Mouse (Mus musculus) heart, embryonic 12.5 days (tissue): ENCODE results near the gene Msl1. TPM values are rescaled to one million over a fixed set of nuclear protein-coding genes. Genes with fewer than 3 reads are reported as not detected.
"Not testable (repeated sequence)": the region's sequence is repeated elsewhere in the genome, so short reads cannot be mapped to it uniquely, and the experiment has no call there.

Experiments used
- ATAC-seq: fragments of 200-750 bp; cut with Nextera tagmentation; 2 replicates; pipeline ENCODE4 v1.8.0; 2017; ENCODE audit warnings: moderate TSS enrichment, moderate library complexity; ENCODE audit not compliant: insufficient number of reproducible peaks, low FRiP score
- H3K27ac ChIP-seq: fragments of 300-500 bp; sonication (generic); 2 replicates; pipeline ENCODE4 v1.5.1; 2016; ENCODE audit warnings: mild to moderate bottlenecking, moderate library complexity; ENCODE audit not compliant: poor library complexity, severe bottlenecking
- H3K27me3 ChIP-seq: fragments of 300-500 bp; sonication (generic); replicated peaks from 2 replicates; pipeline ENCODE4 v1.6.1; 2016; ENCODE audit warnings: mild to moderate bottlenecking, moderate library complexity
- H3K36me3 ChIP-seq: fragments of 300-500 bp; sonication (generic); 2 replicates; pipeline ENCODE4 v1.6.1; 2016; ENCODE audit warnings: mild to moderate bottlenecking, moderate library complexity
- H3K4me1 ChIP-seq: fragments of 300-500 bp; sonication (generic); replicated peaks from 2 replicates; pipeline ENCODE4 v1.6.1; 2016; ENCODE audit warnings: mild to moderate bottlenecking
- H3K4me2 ChIP-seq: fragments of 300-500 bp; sonication (generic); 2 replicates; pipeline ENCODE4 v1.6.1; 2016; ENCODE audit warnings: mild to moderate bottlenecking, moderate library complexity
- H3K4me3 ChIP-seq: fragments of 300-500 bp; sonication (generic); 2 replicates; pipeline ENCODE4 v1.5.1; 2016; ENCODE audit warnings: mild to moderate bottlenecking
- H3K9ac ChIP-seq: fragments of 300-500 bp; sonication (generic); 2 replicates; pipeline ENCODE4 v1.6.1; 2016; ENCODE audit warnings: mild to moderate bottlenecking, moderate library complexity
- H3K9me3 ChIP-seq: fragments of 300-500 bp; sonication (generic); replicated peaks from 2 replicates; pipeline ENCODE4 v1.6.1; 2016; ENCODE audit warnings: mild to moderate bottlenecking, moderate library complexity
- WGBS: fragments of 180-500 bp; shearing (Covaris S2); methylation state at CpG from one replicate; pipeline ENCODE4 v1.1.7; 2016; 5-methylcytosine and 5-hydroxymethylcytosine counted together
- polyA plus RNA-seq: library from polyadenylated mRNA; unstranded; fragments of >200 nt; fragmentation: Nextera tagmentation; extraction: Ambion mirVana; gene quantifications from 2 replicates; pipeline ENCODE4 v1.2.1, GENCODE M21; 2016

Gene Msl1
- polyA plus RNA-seq, 1 experiment from 2014 or later: 20.3 TPM

DNA sequence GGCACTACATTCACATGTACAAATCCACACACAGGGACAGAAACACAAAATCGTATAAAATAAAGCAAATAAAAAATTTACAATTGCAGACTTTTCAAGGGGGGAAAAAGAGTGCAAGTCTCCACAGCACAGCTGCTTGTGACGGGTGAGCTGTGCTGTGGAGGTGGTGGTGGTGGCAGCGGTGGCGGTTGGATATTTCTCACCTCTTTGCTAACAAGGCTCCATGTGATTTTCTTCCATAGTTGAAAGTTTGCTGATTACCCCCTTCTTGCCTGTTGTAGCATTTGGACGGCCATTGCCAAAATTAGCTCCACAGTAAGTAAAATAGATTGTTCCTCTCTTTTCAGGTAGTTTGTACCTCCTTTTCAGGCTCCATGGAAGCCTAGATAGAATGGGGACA, 9.3 kb downstream of the Msl1 start, which contains the start of gene Casc3:
Gene Casc3, plus strand, starts transcription at position 301 of the 400 bp plus-strand sequence.
- WGBS: 92% methylated on average over 5 of the region's 5 CpGs
- Histone ChIP-seq H3K4me3 (no peak within 1 kb of the TSS), H3K4me2 (no peak within 1 kb of the TSS), H3K9ac (no peak within 1 kb of the TSS), H3K4me1 (peaks cover 14% of the 10 kb centered on the region), H3K27ac (peak within 1 kb of the TSS; percentile 50; the same call in 1 of the 2 replicates), H3K27me3 (no peaks in the 10 kb centered on the region), H3K36me3 (peaks cover 79% of the 10 kb centered on the region), H3K9me3 (no peaks in the 10 kb centered on the region)
- ATAC-seq: no peak

DNA sequence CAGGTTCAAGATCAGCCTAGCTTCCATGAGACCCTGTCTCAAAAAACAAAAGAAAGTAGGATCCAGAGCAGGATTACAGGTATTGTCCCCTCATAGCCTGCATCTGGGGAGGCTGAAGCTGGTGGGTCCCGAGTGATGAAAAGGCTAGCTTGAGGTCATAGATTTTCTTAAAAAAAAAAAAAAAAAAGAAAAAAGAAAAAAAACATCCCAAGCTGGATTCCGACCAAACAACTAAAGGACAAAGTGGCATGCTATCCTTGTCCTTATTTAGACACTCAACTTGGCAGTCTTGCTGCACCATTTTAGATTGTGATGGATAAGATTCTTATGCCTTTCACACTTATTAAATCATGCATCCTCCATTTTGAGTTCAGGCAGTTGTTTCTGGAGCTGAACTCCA, 13.1 kb downstream of the Msl1 start:
- Histone ChIP-seq H3K27ac (peak overlapping the region; percentile 99; the same call in 1 of the 2 replicates), H3K4me3 (0 out of 2 replicates have a peak overlapping the region, but pooled peaks have one; percentile 98), H3K4me2 (peak overlapping the region; percentile 68; the same call in 1 of the 2 replicates), H3K4me1 (peaks cover 20% of the 10 kb centered on the region), H3K27me3 (no peaks in the 10 kb centered on the region), H3K9ac (no peak overlapping the region), H3K36me3 (peaks cover 64% of the 10 kb centered on the region), H3K9me3 (no peaks in the 10 kb centered on the region)
- ATAC-seq: no peak
- 79% methylated on average over 2 of the region's 2 CpGs for WGBS

DNA sequence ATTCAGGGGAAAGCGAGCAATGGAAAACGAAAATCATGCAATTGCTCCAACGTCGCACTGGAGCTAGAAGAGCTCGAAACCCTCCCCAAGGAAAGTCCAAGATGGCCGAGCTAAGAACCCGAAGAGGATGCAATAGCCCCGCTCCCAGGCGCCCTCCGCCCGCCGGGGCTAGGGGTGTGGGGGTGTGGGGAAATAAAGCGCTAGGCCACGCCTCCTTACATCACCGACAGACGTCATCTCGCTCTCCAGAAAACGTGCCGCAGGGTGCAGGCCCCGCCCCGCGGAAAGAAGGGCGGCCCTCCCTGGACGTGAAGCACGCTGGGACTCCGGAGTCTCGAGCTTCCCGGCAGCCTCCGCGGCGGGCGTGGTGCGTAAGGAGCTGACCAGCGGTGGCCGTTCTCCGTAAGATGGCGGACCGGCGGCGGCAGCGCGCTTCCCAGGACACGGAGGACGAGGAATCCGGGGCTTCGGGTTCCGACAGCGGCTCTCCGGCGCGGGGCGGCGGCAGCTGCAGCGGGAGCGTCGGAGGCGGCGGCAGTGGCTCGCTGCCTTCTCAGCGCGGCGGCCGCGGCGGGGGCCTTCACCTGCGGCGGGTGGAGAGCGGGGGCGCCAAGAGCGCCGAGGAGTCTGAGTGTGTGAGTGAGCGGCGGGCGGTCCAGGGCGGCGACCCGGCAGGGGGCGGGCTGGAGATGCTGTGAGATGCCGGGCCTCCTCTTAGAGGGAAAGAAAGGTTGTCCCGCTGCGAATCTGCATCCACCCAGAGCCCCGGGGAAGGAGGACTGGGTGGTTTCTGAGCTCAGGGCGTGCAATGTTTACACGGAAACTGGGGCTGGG, 14.4 kb downstream of the Msl1 start:
- peak overlapping the region; percentile 98 for H3K9ac ChIP-seq
- H3K4me1 ChIP-seq: peaks cover 15% of the 10 kb centered on the region
- H3K4me2 ChIP-seq: peak overlapping the region; percentile 85
- peak overlapping the region; percentile 98 for H3K4me3 ChIP-seq
- H3K27me3 ChIP-seq: no peaks in the 10 kb centered on the region
- H3K9me3 ChIP-seq: no peaks in the 10 kb centered on the region
- peak overlapping the region; percentile 99 for H3K27ac ChIP-seq
- WGBS: under 1% methylated on average over 84 of the region's 84 CpGs
- ATAC-seq: peak; percentile 98
- peaks cover 62% of the 10 kb centered on the region for H3K36me3 ChIP-seq

DNA sequence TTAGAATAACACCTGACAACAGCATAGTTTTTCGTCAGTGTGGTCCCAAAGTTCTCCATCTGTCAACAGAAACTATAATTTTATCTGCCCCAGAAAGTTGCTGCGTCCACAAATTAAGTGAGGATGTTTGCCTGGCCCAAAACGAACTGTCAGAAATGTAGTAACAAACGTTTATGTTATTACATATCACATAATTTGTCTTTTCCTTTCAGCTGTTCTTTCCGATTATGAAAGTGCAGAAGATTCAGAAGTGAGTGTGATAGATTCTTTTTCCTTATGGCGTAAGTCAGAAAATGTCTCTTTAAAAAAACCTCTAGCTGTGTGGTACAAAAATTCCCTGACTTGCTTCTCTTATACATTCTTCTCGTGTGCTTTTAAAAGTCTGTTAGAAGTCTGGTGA, 15.4 kb downstream of the Msl1 start:
- H3K4me1 ChIP-seq: peaks cover 15% of the 10 kb centered on the region
- WGBS: 66% methylated on average over 7 of the region's 7 CpGs
- H3K27me3 ChIP-seq: no peaks in the 10 kb centered on the region
- peaks cover 62% of the 10 kb centered on the region for H3K36me3 ChIP-seq
- H3K9ac ChIP-seq: peak overlapping the region; percentile 98
- H3K27ac ChIP-seq: peak overlapping the region; percentile 99; the same call in 1 of the 2 replicates
- ATAC-seq: no peak
- peak overlapping the region; percentile 85 for H3K4me2 ChIP-seq
- peak overlapping the region; percentile 98 for H3K4me3 ChIP-seq
- no peaks in the 10 kb centered on the region for H3K9me3 ChIP-seq

DNA sequence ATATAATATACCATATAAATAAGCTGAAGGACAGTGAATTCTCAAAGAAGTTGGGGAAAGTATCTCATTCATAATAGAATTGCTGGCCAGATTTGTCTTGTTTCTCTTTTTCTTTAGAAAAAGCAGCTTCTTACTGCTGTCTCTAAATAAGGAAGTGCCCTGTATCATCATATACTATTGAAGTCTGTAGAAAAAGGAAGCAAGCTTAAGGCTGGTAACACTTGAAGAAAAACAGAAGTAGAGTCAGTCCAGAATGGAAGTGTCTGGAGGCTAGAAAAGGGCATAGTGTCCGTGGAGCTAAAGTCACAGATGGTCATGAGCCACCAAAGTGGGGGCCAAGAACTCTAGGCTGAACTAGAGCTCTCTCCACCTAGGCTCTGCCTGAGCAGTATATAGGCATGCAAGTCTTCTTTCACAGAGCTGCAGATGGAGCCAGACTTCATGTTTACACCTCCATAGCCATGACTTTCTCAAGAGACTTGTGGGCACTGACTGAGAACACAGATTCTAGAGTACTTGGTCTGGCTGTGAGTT, 21.5 kb downstream of the Msl1 start:
- ATAC-seq: no peak
- Histone ChIP-seq H3K4me1 (no peaks in the 10 kb centered on the region), H3K36me3 (peaks cover 90% of the 10 kb centered on the region), H3K9ac (no peak overlapping the region), H3K4me2 (no peak overlapping the region), H3K4me3 (no peak overlapping the region), H3K27ac (no peak overlapping the region), H3K9me3 (no peaks in the 10 kb centered on the region), H3K27me3 (no peaks in the 10 kb centered on the region)
- WGBS: 93% methylated on average over 1 of the region's 1 CpGs

DNA sequence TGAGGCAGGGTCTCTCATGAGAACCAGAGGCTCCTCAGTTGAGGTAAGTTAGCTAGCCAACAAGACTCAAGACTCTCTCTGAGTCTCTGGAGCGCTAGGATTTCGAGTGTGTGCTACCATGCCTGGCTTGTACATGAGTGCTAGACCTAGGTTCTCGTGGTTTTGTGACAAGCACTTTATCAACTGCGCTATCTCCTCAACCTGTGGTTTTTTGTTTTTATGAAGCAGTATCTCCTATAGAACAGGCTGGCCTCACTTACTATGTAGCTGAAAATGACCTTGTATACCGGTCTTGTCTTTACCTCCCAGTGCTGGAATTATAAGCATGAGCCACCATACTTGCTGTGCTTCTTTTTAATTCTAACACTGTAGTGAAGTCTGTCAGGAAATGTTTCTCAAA, 25.7 kb downstream of the Msl1 start:
- 89% methylated on average over 5 of the region's 5 CpGs for WGBS
- no peaks in the 10 kb centered on the region for H3K4me1 ChIP-seq
- H3K9me3 ChIP-seq: no peaks in the 10 kb centered on the region
- H3K4me3 ChIP-seq: no peak overlapping the region
- H3K27me3 ChIP-seq: no peaks in the 10 kb centered on the region
- H3K4me2 ChIP-seq: no peak overlapping the region
- no peak overlapping the region for H3K9ac ChIP-seq
- no peak overlapping the region for H3K27ac ChIP-seq
- no peak for ATAC-seq
- H3K36me3 ChIP-seq: peaks cover 93% of the 10 kb centered on the region

DNA sequence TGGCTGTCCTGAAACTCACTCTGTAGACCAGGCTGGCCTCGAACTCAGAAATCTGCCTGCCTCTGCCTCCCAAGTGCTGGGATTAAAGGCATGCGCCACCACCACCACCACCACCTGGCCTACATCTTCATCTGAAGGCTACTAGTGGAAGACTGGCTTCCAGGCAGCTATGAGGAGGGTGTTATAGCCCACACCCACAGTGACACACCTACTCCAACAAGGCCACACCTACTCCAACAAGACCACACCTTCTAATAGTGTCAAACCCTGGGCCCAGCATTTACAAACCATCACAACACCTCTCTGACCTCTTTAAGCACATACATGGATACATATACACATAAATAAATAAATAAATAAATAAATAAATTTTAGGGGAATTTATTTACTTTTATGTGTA, 30.8 kb downstream of the Msl1 start:
- ATAC-seq: peak; percentile 25; the same call in 1 of the 2 replicates
- not testable (repeated sequence) for H3K9ac ChIP-seq, H3K9me3 ChIP-seq, H3K27me3 ChIP-seq, H3K27ac ChIP-seq, H3K4me3 ChIP-seq, H3K4me1 ChIP-seq, H3K4me2 ChIP-seq
- WGBS: 95% methylated on average over 2 of the region's 2 CpGs
- peaks cover 94% of the 10 kb centered on the region for H3K36me3 ChIP-seq

DNA sequence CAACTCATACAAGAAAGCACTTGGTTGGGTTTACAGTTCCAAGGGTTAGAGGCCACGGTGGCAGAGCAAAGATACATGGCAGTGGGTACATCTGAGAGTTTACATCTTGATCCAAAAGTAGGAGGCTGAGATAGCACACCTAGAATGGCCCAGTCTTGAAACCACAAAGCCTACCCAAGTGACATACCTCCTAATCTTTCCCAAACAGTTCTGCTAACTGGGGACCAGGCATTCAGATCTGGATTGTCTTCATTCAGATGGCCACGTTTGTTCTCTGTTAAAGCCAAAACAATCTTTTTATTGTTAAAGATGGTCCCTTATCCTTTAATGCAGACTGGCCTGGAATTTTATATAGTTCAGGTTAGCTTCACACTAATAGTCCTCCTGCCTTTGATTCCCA, 32.6 kb downstream of the Msl1 start:
- Histone ChIP-seq H3K9me3 (no peaks in the 10 kb centered on the region), H3K36me3 (peaks cover 94% of the 10 kb centered on the region), H3K27me3 (no peaks in the 10 kb centered on the region), H3K9ac (no peak overlapping the region), H3K27ac (no peak overlapping the region), H3K4me1 (no peaks in the 10 kb centered on the region), H3K4me3 (no peak overlapping the region), H3K4me2 (no peak overlapping the region)
- no peak for ATAC-seq
- WGBS: 81% methylated on average over 2 of the region's 2 CpGs

DNA sequence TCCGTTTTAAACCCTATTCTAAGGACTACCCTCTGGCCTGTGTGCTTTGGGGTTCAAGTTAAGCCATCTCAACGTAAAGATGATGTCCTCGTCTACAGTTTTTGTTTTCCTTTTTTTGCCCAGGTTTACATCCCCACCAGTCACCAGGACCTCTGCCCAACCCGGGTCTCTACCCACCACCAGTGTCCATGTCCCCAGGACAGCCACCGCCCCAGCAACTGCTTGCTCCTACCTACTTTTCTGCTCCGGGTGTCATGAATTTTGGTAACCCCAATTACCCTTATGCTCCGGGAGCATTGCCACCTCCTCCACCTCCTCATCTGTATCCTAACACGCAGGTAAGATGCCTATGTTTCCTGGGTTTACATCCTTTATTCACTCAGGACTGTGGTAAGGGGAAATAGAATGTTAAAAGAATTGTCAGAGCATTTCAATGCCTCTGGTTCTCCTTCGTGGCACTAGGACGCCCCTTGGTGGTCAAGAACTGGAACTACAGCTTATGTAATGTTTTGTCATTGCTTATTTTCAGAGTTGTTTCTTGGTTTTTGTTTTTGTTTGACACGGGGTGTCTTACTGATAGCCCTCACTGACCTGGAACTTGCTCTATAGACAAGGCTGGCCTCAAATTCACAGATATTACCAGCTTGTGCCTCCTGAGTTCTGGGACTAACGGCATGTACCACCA, 33.9 kb downstream of the Msl1 start:
- ATAC-seq: no peak

DNA sequence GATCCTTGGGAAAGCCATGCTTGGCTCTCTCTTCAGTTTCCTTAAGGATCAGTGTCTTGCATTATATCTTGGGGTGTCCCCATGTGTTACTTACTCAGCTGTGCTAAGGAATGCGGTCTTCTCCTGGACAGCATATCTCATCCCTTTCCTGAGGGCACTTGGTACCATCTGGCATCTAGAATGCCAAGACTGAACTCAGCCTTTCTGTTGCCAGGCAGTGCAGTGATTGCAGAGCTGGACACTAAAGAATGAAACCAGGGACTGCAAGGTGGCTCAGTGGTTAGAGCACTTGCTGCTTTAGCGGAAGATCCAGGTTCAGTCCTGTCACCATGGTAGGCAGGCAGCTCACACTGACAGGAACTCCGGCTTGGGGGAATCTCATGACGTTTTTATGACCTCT, 34.6 kb downstream of the Msl1 start:
- no peak overlapping the region for H3K4me2 ChIP-seq
- no peaks in the 10 kb centered on the region for H3K4me1 ChIP-seq
- no peak overlapping the region for H3K27ac ChIP-seq
- H3K4me3 ChIP-seq: no peak overlapping the region
- peaks cover 94% of the 10 kb centered on the region for H3K36me3 ChIP-seq
- WGBS: 85% methylated on average over 4 of the region's 4 CpGs
- no peak overlapping the region for H3K9ac ChIP-seq
- no peak for ATAC-seq
- H3K27me3 ChIP-seq: no peaks in the 10 kb centered on the region
- H3K9me3 ChIP-seq: no peaks in the 10 kb centered on the region

More for the DNA sequence above, 33.9 kb downstream of the Msl1 start:
- Histone ChIP-seq H3K4me1 (no peaks in the 10 kb centered on the region), H3K4me3 (no peak overlapping the region), H3K36me3 (peaks cover 94% of the 10 kb centered on the region), H3K27me3 (no peaks in the 10 kb centered on the region), H3K4me2 (no peak overlapping the region), H3K9ac (no peak overlapping the region), H3K9me3 (no peaks in the 10 kb centered on the region), H3K27ac (no peak overlapping the region)
- 74% methylated on average over 12 of the region's 12 CpGs for WGBS

DNA sequence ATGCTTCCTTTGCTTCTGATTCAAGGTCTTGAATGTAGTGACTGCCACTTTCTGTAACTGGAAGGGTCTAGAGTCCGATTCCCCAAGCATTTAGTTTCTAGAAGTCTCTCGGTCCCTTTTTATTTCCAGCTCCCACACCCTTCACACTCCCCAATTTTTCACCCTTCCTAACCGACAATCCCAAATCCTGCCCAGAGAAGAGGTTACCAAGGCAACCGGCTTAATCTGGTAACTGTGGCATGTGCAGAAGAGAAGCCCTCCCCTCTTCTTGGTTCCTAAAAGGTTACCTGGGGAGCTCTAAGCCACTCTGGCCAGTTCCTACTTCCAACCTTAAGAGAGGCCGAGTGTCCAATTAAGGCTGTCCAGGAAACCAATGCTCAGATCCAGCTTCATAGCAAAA, 40.0 kb downstream of the Msl1 start:
- peaks cover 44% of the 10 kb centered on the region for H3K36me3 ChIP-seq
- no peaks in the 10 kb centered on the region for H3K9me3 ChIP-seq
- no peak overlapping the region for H3K27ac ChIP-seq
- H3K4me1 ChIP-seq: peaks cover 18% of the 10 kb centered on the region
- H3K4me2 ChIP-seq: no peak overlapping the region
- H3K4me3 ChIP-seq: no peak overlapping the region
- no peak for ATAC-seq
- H3K9ac ChIP-seq: no peak overlapping the region
- H3K27me3 ChIP-seq: peaks cover 31% of the 10 kb centered on the region
- 50% methylated on average over 5 of the region's 5 CpGs for WGBS
